Mouse (Mus musculus) intestine, embryonic 16.5 days (tissue): ENCODE results near the gene Gm45521. TPM values are rescaled to one million over a fixed set of nuclear protein-coding genes. Genes with fewer than 3 reads are reported as not detected.

Experiments used
- ATAC-seq: fragments of 200-750 bp; cut with Nextera tagmentation; 2 replicates; pipeline ENCODE4 v1.8.0; 2017; ENCODE audit warnings: moderate TSS enrichment, moderate library complexity
- H3K27ac ChIP-seq: fragments of 300-500 bp; sonication (generic); 2 replicates; pipeline ENCODE4 v1.5.1; 2014; ENCODE audit warnings: mild to moderate bottlenecking, low read length
- H3K27me3 ChIP-seq: fragments of 300-500 bp; sonication (generic); replicated peaks from 2 replicates; pipeline ENCODE4 v1.6.1; 2014; ENCODE audit warnings: low read length, control low read depth, mixed read lengths; ENCODE audit not compliant: control insufficient read depth, insufficient read depth
- H3K36me3 ChIP-seq: fragments of 300-500 bp; sonication (generic); 2 replicates; pipeline ENCODE4 v1.6.1; 2014; ENCODE audit warnings: low read length, control low read depth; ENCODE audit not compliant: control insufficient read depth, insufficient read depth
- H3K4me1 ChIP-seq: fragments of 300-500 bp; sonication (generic); 2 replicates; pipeline ENCODE4 v1.6.1; 2014; ENCODE audit warnings: low read length, control low read depth, mixed read lengths; ENCODE audit not compliant: control insufficient read depth, insufficient read depth
- H3K4me2 ChIP-seq: fragments of 300-500 bp; sonication (generic); 2 replicates; pipeline ENCODE4 v1.6.1; 2014; ENCODE audit warnings: low read depth, low read length, control low read depth
- H3K4me3 ChIP-seq: fragments of 300-500 bp; sonication (generic); 2 replicates; pipeline ENCODE4 v1.5.1; 2014; ENCODE audit warnings: mild to moderate bottlenecking, low read length
- H3K9ac ChIP-seq: fragments of 300-500 bp; sonication (generic); 2 replicates; pipeline ENCODE4 v1.6.1; 2014; ENCODE audit warnings: low read depth, low read length
- H3K9me3 ChIP-seq: fragments of 300-500 bp; sonication (generic); 2 replicates; pipeline ENCODE4 v1.6.1; 2016; ENCODE audit warnings: low read length, control low read depth; ENCODE audit not compliant: control insufficient read depth
- WGBS: fragments of 180-500 bp; shearing (Covaris S2); extraction: QIAGEN DNeasy Blood & Tissue Kit; methylation state at CpG from one replicate; pipeline ENCODE4 v1.1.7; 2014; 5-methylcytosine and 5-hydroxymethylcytosine counted together
- polyA plus RNA-seq: library from polyadenylated mRNA; unstranded; fragments of >200 nt; fragmentation: Nextera tagmentation; extraction: Ambion mirVana; gene quantifications from 2 replicates; pipeline ENCODE4 v1.2.1, GENCODE M21; 2015

The Gm45521 gene
- polyA plus RNA-seq = not detected in 2 replicates

GRCm38 (mm10) chr14:7957049-7957448, at the start of gene Gm45521:
Gene Gm45521, plus strand, starts transcription at chr14:7957288.
- no peak for ATAC-seq
- Histone ChIP-seq H3K9me3 (no peaks in the 10 kb centered on the region), H3K4me3 (no peak within 1 kb of the TSS), H3K4me2 (no peak within 1 kb of the TSS), H3K36me3 (no peaks in the 10 kb centered on the region), H3K9ac (0 out of 2 replicates have a peak within 1 kb of the TSS, but pooled peaks have one; percentile 17), H3K4me1 (peaks cover 27% of the 10 kb centered on the region), H3K27me3 (no peaks in the 10 kb centered on the region), H3K27ac (no peak within 1 kb of the TSS)
- WGBS = 63% methylated on average over 9 of the region's 9 CpGs

- H3K9ac ChIP-seq = no peak overlapping the region
- H3K4me1 ChIP-seq = peaks cover 4% of the 10 kb centered on the region; the same call in 1 of the 2 replicates
- H3K4me3 ChIP-seq = no peak overlapping the region
- no peaks in the 10 kb centered on the region for H3K9me3 ChIP-seq
- 63% methylated on average over 10 of the region's 10 CpGs for WGBS
- H3K4me2 ChIP-seq = no peak overlapping the region
- no peaks in the 10 kb centered on the region for H3K27me3 ChIP-seq
- no peak for ATAC-seq
- peaks cover 21% of the 10 kb centered on the region for H3K36me3 ChIP-seq
- no peak overlapping the region for H3K27ac ChIP-seq
Observed at GRCm38 (mm10) chr14:7909472-7909871, 47.6 kb upstream of the Gm45521 start.

- 65% methylated on average over 7 of the region's 7 CpGs for WGBS
- H3K27ac ChIP-seq = no peak overlapping the region
- H3K9me3 ChIP-seq = no peaks in the 10 kb centered on the region
- no peak for ATAC-seq
- peaks cover 7% of the 10 kb centered on the region; the same call in 1 of the 2 replicates for H3K36me3 ChIP-seq
- peaks cover 11% of the 10 kb centered on the region; the same call in 1 of the 2 replicates for H3K4me1 ChIP-seq
- H3K4me2 ChIP-seq = no peak overlapping the region
- H3K27me3 ChIP-seq = no peaks in the 10 kb centered on the region
- no peak overlapping the region for H3K9ac ChIP-seq
- no peak overlapping the region for H3K4me3 ChIP-seq
Observed at GRCm38 (mm10) chr14:7913842-7914241, 43.2 kb upstream of the Gm45521 start.

GRCm38 (mm10) chr14:7914461-7914860, 42.6 kb upstream of the Gm45521 start:
- H3K27me3 ChIP-seq = no peaks in the 10 kb centered on the region

GRCm38 (mm10) chr14:7918150-7918991, 38.7 kb upstream of the Gm45521 start:
- WGBS = 64% methylated on average over 6 of the region's 6 CpGs
- Histone ChIP-seq H3K4me2 (no peak overlapping the region), H3K4me3 (no peak overlapping the region), H3K27ac (peak overlapping the region; percentile 26), H3K27me3 (no peaks in the 10 kb centered on the region), H3K9me3 (no peaks in the 10 kb centered on the region), H3K4me1 (peaks cover 13% of the 10 kb centered on the region), H3K9ac (no peak overlapping the region), H3K36me3 (peaks cover 21% of the 10 kb centered on the region)
- ATAC-seq = peak; percentile 74

More at GRCm38 (mm10) chr14:7914461-7914860, 42.6 kb upstream of the Gm45521 start:
- peaks cover 7% of the 10 kb centered on the region; the same call in 1 of the 2 replicates for H3K36me3 ChIP-seq
- H3K4me2 ChIP-seq = no peak overlapping the region
- ATAC-seq = no peak
- H3K9ac ChIP-seq = no peak overlapping the region
- no peak overlapping the region for H3K4me3 ChIP-seq
- H3K27ac ChIP-seq = no peak overlapping the region
- H3K9me3 ChIP-seq = no peaks in the 10 kb centered on the region
- WGBS = 65% methylated on average over 4 of the region's 4 CpGs
- peaks cover 15% of the 10 kb centered on the region for H3K4me1 ChIP-seq

GRCm38 (mm10) chr14:7919309-7919708, 37.8 kb upstream of the Gm45521 start:
- Histone ChIP-seq H3K27ac (peak overlapping the region; percentile 38; the same call in 1 of the 2 replicates), H3K9me3 (0 out of 2 replicates have a peak, but pooled peaks cover 3% of the 10 kb centered on the region), H3K4me2 (no peak overlapping the region), H3K36me3 (peaks cover 30% of the 10 kb centered on the region), H3K27me3 (no peaks in the 10 kb centered on the region), H3K4me3 (no peak overlapping the region), H3K4me1 (peaks cover 13% of the 10 kb centered on the region), H3K9ac (no peak overlapping the region)
- WGBS = 84% methylated on average over 5 of the region's 5 CpGs
- ATAC-seq = no peak

GRCm38 (mm10) chr14:7919921-7920320, 37.2 kb upstream of the Gm45521 start:
- 63% methylated on average over 4 of the region's 4 CpGs for WGBS
- peak overlapping the region; percentile 38; the same call in 1 of the 2 replicates for H3K27ac ChIP-seq
- H3K9me3 ChIP-seq = 0 out of 2 replicates have a peak, but pooled peaks cover 3% of the 10 kb centered on the region
- no peaks in the 10 kb centered on the region for H3K27me3 ChIP-seq
- H3K4me2 ChIP-seq = no peak overlapping the region
- peak; percentile 48 for ATAC-seq
- no peak overlapping the region for H3K9ac ChIP-seq
- H3K4me3 ChIP-seq = no peak overlapping the region
- peaks cover 30% of the 10 kb centered on the region for H3K36me3 ChIP-seq
- H3K4me1 ChIP-seq = peaks cover 13% of the 10 kb centered on the region

- Histone ChIP-seq H3K9ac (no peak overlapping the region), H3K4me1 (peaks cover 13% of the 10 kb centered on the region), H3K36me3 (peaks cover 33% of the 10 kb centered on the region), H3K4me3 (no peak overlapping the region), H3K27ac (no peak overlapping the region), H3K4me2 (no peak overlapping the region), H3K9me3 (0 out of 2 replicates have a peak, but pooled peaks cover 3% of the 10 kb centered on the region), H3K27me3 (no peaks in the 10 kb centered on the region)
- ATAC-seq = no peak
- WGBS = 84% methylated on average over 5 of the region's 5 CpGs
Observed at GRCm38 (mm10) chr14:7921459-7921858, 35.6 kb upstream of the Gm45521 start.

GRCm38 (mm10) chr14:7923635-7924034, 33.5 kb upstream of the Gm45521 start:
- Histone ChIP-seq H3K4me1 (peaks cover 6% of the 10 kb centered on the region; the same call in 1 of the 2 replicates), H3K4me3 (no peak overlapping the region), H3K9me3 (0 out of 2 replicates have a peak, but pooled peaks cover 3% of the 10 kb centered on the region), H3K27me3 (no peaks in the 10 kb centered on the region), H3K27ac (no peak overlapping the region), H3K36me3 (peaks cover 33% of the 10 kb centered on the region), H3K4me2 (no peak overlapping the region), H3K9ac (no peak overlapping the region)
- no peak for ATAC-seq
